Mouse (Mus musculus) limb, embryonic 11.5 days (tissue): ENCODE data around the gene Actl6b. TPM values are rescaled to one million over a fixed set of nuclear protein-coding genes. Genes with fewer than 3 reads are reported as not detected.

Experiments used
- ATAC-seq: fragments of 200-750 bp; cut with Nextera tagmentation; 2 replicates; pipeline ENCODE4 v1.8.0; 2017; ENCODE audit warnings: low read depth; ENCODE audit not compliant: insufficient number of reproducible peaks, low FRiP score, low TSS enrichment
- DNase-seq: peaks from one replicate; pipeline ENCODE4 v3.0.0-alpha.2; 2015; ENCODE audit warnings: low spot score
- H3K27ac ChIP-seq: fragments of 300-500 bp; sonication (generic); replicated peaks from 2 replicates; pipeline ENCODE4 v1.5.1; 2014; ENCODE audit warnings: low read depth, mild to moderate bottlenecking, low read length
- H3K27me3 ChIP-seq: fragments of 300-500 bp; sonication (generic); 2 replicates; pipeline ENCODE4 v1.6.1; 2014; ENCODE audit warnings: mild to moderate bottlenecking, low read length, mixed read lengths; ENCODE audit not compliant: control insufficient read depth, insufficient read depth
- H3K36me3 ChIP-seq: fragments of 300-500 bp; sonication (generic); 2 replicates; pipeline ENCODE4 v1.6.1; 2014; ENCODE audit warnings: mild to moderate bottlenecking, low read length, moderate library complexity, mixed read lengths; ENCODE audit not compliant: control insufficient read depth, insufficient read depth
- H3K4me1 ChIP-seq: fragments of 300-500 bp; sonication (generic); 2 replicates; pipeline ENCODE4 v1.6.1; 2014; ENCODE audit warnings: low read length, mixed read lengths; ENCODE audit not compliant: control insufficient read depth, insufficient read depth
- H3K4me2 ChIP-seq: fragments of 300-500 bp; sonication (generic); 2 replicates; pipeline ENCODE4 v1.6.1; 2014; ENCODE audit warnings: low read depth, mild to moderate bottlenecking, moderate library complexity; ENCODE audit not compliant: severe bottlenecking
- H3K4me3 ChIP-seq: fragments of 300-500 bp; sonication (generic); 2 replicates; pipeline ENCODE4 v1.5.1; 2014; ENCODE audit warnings: low read depth, low read length
- H3K9ac ChIP-seq: fragments of 300-500 bp; sonication (generic); 2 replicates; pipeline ENCODE4 v1.6.1; 2014; ENCODE audit warnings: mild to moderate bottlenecking, low read length
- H3K9me3 ChIP-seq: fragments of 300-500 bp; sonication (generic); 2 replicates; pipeline ENCODE4 v1.6.1; 2016; ENCODE audit warnings: low read length; ENCODE audit not compliant: control insufficient read depth
- WGBS: fragments of 180-500 bp; shearing (Covaris S2); extraction: QIAGEN DNeasy Blood & Tissue Kit; methylation state at CpG from one replicate; pipeline ENCODE4 v1.1.7; 2014; 5-methylcytosine and 5-hydroxymethylcytosine counted together
- polyA plus RNA-seq: library from polyadenylated mRNA; unstranded; fragments of >200 nt; fragmentation: Nextera tagmentation; extraction: Ambion mirVana; gene quantifications from 2 replicates; pipeline ENCODE4 v1.2.1, GENCODE M21; 2014

Gene Actl6b
- polyA plus RNA-seq, 1 experiment from 2014 or later: not detected

GRCm38 (mm10) chr5:137574470-137574901 is 21.2 kb downstream of the Actl6b start:
- H3K36me3 ChIP-seq: no peaks in the 10 kb centered on the region
- H3K4me1 ChIP-seq: no peaks in the 10 kb centered on the region
- no peak overlapping the region; the same call in 1 of the 2 replicates for H3K4me3 ChIP-seq
- H3K4me2 ChIP-seq: peak overlapping the region; percentile 29; the same call in 1 of the 2 replicates
- ATAC-seq (no peak), DNase-seq (peak; percentile 31)
- H3K9me3 ChIP-seq: no peaks in the 10 kb centered on the region
- no peak overlapping the region for H3K27ac ChIP-seq
- WGBS: 9% methylated on average over 27 of the region's 27 CpGs
- H3K27me3 ChIP-seq: peaks cover 7% of the 10 kb centered on the region; the same call in 1 of the 2 replicates
- H3K9ac ChIP-seq: no peak overlapping the region

- H3K36me3 ChIP-seq: no peaks in the 10 kb centered on the region
- no peaks in the 10 kb centered on the region for H3K9me3 ChIP-seq
- DNase-seq (no peak), ATAC-seq (no peak)
- no peak overlapping the region for H3K4me2 ChIP-seq
- peaks cover 23% of the 10 kb centered on the region for H3K27me3 ChIP-seq
- no peak overlapping the region for H3K9ac ChIP-seq
- H3K4me3 ChIP-seq: no peak overlapping the region
- 82% methylated on average over 6 of the region's 6 CpGs for WGBS
- H3K4me1 ChIP-seq: 0 out of 2 replicates have a peak, but pooled peaks cover 2% of the 10 kb centered on the region
- H3K27ac ChIP-seq: no peak overlapping the region
Measured at GRCm38 (mm10) chr5:137580246-137580645, 26.9 kb downstream of the Actl6b start.

GRCm38 (mm10) chr5:137582702-137583101 is 29.4 kb downstream of the Actl6b start:
- no peak for ATAC-seq

GRCm38 (mm10) chr5:137583670-137584169 is 30.4 kb downstream of the Actl6b start:
- H3K27ac ChIP-seq: no peak overlapping the region

More at GRCm38 (mm10) chr5:137582702-137583101, 29.4 kb downstream of the Actl6b start:
- Histone ChIP-seq H3K27me3 (peaks cover 23% of the 10 kb centered on the region), H3K27ac (no peak overlapping the region), H3K9ac (no peak overlapping the region), H3K4me1 (0 out of 2 replicates have a peak, but pooled peaks cover 2% of the 10 kb centered on the region), H3K36me3 (no peaks in the 10 kb centered on the region), H3K4me3 (no peak overlapping the region), H3K4me2 (no peak overlapping the region), H3K9me3 (no peaks in the 10 kb centered on the region)
- WGBS: 34% methylated on average over 8 of the region's 8 CpGs
- no peak for DNase-seq

GRCm38 (mm10) chr5:137584976-137585375 is 31.7 kb downstream of the Actl6b start:
- DNase-seq (peak; percentile 76), ATAC-seq (no peak)
- H3K9me3 ChIP-seq: no peaks in the 10 kb centered on the region
- no peak overlapping the region for H3K27ac ChIP-seq
- 0 out of 2 replicates have a peak, but pooled peaks cover 2% of the 10 kb centered on the region for H3K4me1 ChIP-seq
- H3K27me3 ChIP-seq: peaks cover 23% of the 10 kb centered on the region
- 38% methylated on average over 8 of the region's 8 CpGs for WGBS
- H3K4me3 ChIP-seq: no peak overlapping the region
- no peak overlapping the region for H3K4me2 ChIP-seq
- no peak overlapping the region for H3K9ac ChIP-seq
- no peaks in the 10 kb centered on the region for H3K36me3 ChIP-seq

More at GRCm38 (mm10) chr5:137583670-137584169, 30.4 kb downstream of the Actl6b start:
- WGBS: 19% methylated on average over 27 of the region's 27 CpGs
- Histone ChIP-seq H3K4me2 (peak overlapping the region; percentile 48), H3K9ac (0 out of 2 replicates have a peak overlapping the region, but pooled peaks have one; percentile 1), H3K27me3 (peaks cover 23% of the 10 kb centered on the region), H3K9me3 (no peaks in the 10 kb centered on the region), H3K36me3 (no peaks in the 10 kb centered on the region), H3K4me3 (peak overlapping the region; percentile 22), H3K4me1 (0 out of 2 replicates have a peak, but pooled peaks cover 2% of the 10 kb centered on the region)
- ATAC-seq: peak; percentile 19; the same call in 1 of the 2 replicates
- peak; percentile 38 for DNase-seq

- no peaks in the 10 kb centered on the region for H3K9me3 ChIP-seq
- H3K27ac ChIP-seq: no peak overlapping the region
- no peaks in the 10 kb centered on the region for H3K36me3 ChIP-seq
- H3K4me2 ChIP-seq: no peak overlapping the region
- H3K27me3 ChIP-seq: no peaks in the 10 kb centered on the region
- no peaks in the 10 kb centered on the region for H3K4me1 ChIP-seq
- DNase-seq (no peak), ATAC-seq (no peak)
- H3K4me3 ChIP-seq: no peak overlapping the region
- no peak overlapping the region for H3K9ac ChIP-seq
- 75% methylated on average over 5 of the region's 5 CpGs for WGBS
Measured at GRCm38 (mm10) chr5:137590507-137590906, 37.2 kb downstream of the Actl6b start.

- H3K27ac ChIP-seq: no peak overlapping the region
- ATAC-seq (no peak), DNase-seq (no peak)
- no peak overlapping the region for H3K4me2 ChIP-seq
- no peak overlapping the region for H3K4me3 ChIP-seq
- H3K4me1 ChIP-seq: peaks cover 11% of the 10 kb centered on the region
- no peaks in the 10 kb centered on the region for H3K27me3 ChIP-seq
- H3K9ac ChIP-seq: no peak overlapping the region
- H3K9me3 ChIP-seq: no peaks in the 10 kb centered on the region
- no peaks in the 10 kb centered on the region for H3K36me3 ChIP-seq
- WGBS: 83% methylated on average over 7 of the region's 7 CpGs
Measured at GRCm38 (mm10) chr5:137595921-137596320, 42.6 kb downstream of the Actl6b start.

- Histone ChIP-seq H3K27ac (0 out of 2 replicates have a peak overlapping the region, but pooled peaks have one; percentile 14), H3K36me3 (no peaks in the 10 kb centered on the region), H3K4me2 (peak overlapping the region; percentile 20; the same call in 1 of the 2 replicates), H3K27me3 (no peaks in the 10 kb centered on the region), H3K9me3 (no peaks in the 10 kb centered on the region), H3K9ac (no peak overlapping the region), H3K4me1 (peaks cover 11% of the 10 kb centered on the region), H3K4me3 (no peak overlapping the region)
- 28% methylated on average over 30 of the region's 30 CpGs for whole genome bisulfite sequencing
- ATAC-seq: no peak
- no peak for DNase-seq
Measured at GRCm38 (mm10) chr5:137596601-137597261, 43.4 kb downstream of the Actl6b start.
